Comparison of ENCODE assay signal across 11 mouse cellular contexts in genomic region chrX:99458466-99459200, GRCm38 (mm10). TPM values are rescaled to one million over a fixed set of nuclear protein-coding genes. Genes with fewer than 3 reads are reported as not detected.
A peak's percentile ranks its signal among the peaks of the same experiment; 100 is the strongest.
DNase-seq lines count a peak whose midpoint lies in the region; ATAC-seq lines count a peak whose summit lies in the region.
"Had no signal": no experiment of that assay in that cellular context is flagged by ENCODE, and none has a peak within 500 bp of the region (broad histone marks: within the 10 kb centered on the region; RNA-seq: fewer than 3 reads in every experiment).

No protein-coding gene starts in this region.

- WGBS in heart, embryonic 10.5 days = 31% methylated on average over 10 of the region's 10 CpGs
- 33% methylated on average over 9 of the region's 10 CpGs for WGBS in hindbrain, embryonic 12.5 days
- 27% methylated on average over 10 of the region's 10 CpGs for WGBS in midbrain, embryonic 12.5 days

- peak overlapping the region; percentile 27 for H3K4me3 ChIP-seq in heart, embryonic 10.5 days
- H3K4me3 ChIP-seq in hindbrain, embryonic 12.5 days = no peak overlapping the region
- H3K4me3 ChIP-seq in midbrain, embryonic 12.5 days = no peak overlapping the region
- H3K4me3 ChIP-seq: liver, embryonic 13.5 days had no signal

- no peak overlapping the region for H3K9ac ChIP-seq in hindbrain, embryonic 12.5 days
- H3K9ac ChIP-seq in midbrain, embryonic 12.5 days (replicated peaks) = no peak overlapping the region
- H3K9ac ChIP-seq: liver, embryonic 13.5 days had no signal

- peaks cover 53% of the 10 kb centered on the region; the same call in 1 of the 2 replicates for H3K27me3 ChIP-seq in heart, embryonic 10.5 days (ENCODE audit: insufficient read depth, poor library complexity, severe bottlenecking)
- peaks cover 60% of the 10 kb centered on the region for H3K27me3 ChIP-seq in hindbrain, embryonic 12.5 days
- peaks cover 78% of the 10 kb centered on the region for H3K27me3 ChIP-seq in midbrain, embryonic 12.5 days

- ATAC-seq in hindbrain, embryonic 12.5 days (ENCODE audit: low FRiP score) = peak; percentile 82
- peak; percentile 88 for ATAC-seq in midbrain, embryonic 12.5 days (ENCODE audit: low FRiP score, low read depth)

- no peaks in the 10 kb centered on the region for H3K9me3 ChIP-seq in heart, embryonic 10.5 days
- H3K9me3 ChIP-seq in hindbrain, embryonic 12.5 days (replicated peaks) = no peaks in the 10 kb centered on the region
- H3K9me3 ChIP-seq in midbrain, embryonic 12.5 days = no peaks in the 10 kb centered on the region
- H3K9me3 ChIP-seq: liver, embryonic 13.5 days had no signal

- peaks cover 43% of the 10 kb centered on the region for H3K4me1 ChIP-seq in heart, embryonic 10.5 days
- H3K4me1 ChIP-seq in hindbrain, embryonic 12.5 days = peaks cover 33% of the 10 kb centered on the region
- peaks cover 52% of the 10 kb centered on the region for H3K4me1 ChIP-seq in midbrain, embryonic 12.5 days
- H3K4me1 ChIP-seq: liver, embryonic 13.5 days had no signal

- H3K27ac ChIP-seq in heart, embryonic 10.5 days = peak overlapping the region; percentile 81
- peak overlapping the region; percentile 36 for H3K27ac ChIP-seq in hindbrain, embryonic 12.5 days
- peak overlapping the region; percentile 78 for H3K27ac ChIP-seq in midbrain, embryonic 12.5 days (replicated peaks)
- H3K27ac ChIP-seq: liver, embryonic 13.5 days had no signal

- H3K4me2 ChIP-seq in hindbrain, embryonic 12.5 days (replicated peaks) = no peak overlapping the region; the same call in 1 of the 2 replicates
- H3K4me2 ChIP-seq in midbrain, embryonic 12.5 days (replicated peaks) = peak overlapping the region; percentile 27
- H3K4me2 ChIP-seq: liver, embryonic 13.5 days had no signal

- DNase-seq in heart, embryonic 10.5 days (ENCODE audit: low spot score) = no peak
- no peak for DNase-seq in heart, postnatal 25 days (ENCODE audit: low spot score)
- peak; percentile 7 for DNase-seq in NIH3T3 (ENCODE audit: low read depth)
- no peak for DNase-seq in adrenal gland, postnatal 36 days
- no peak for DNase-seq in spleen, postnatal 14 days (ENCODE audit: low spot score in 2 of 2)
- DNase-seq in gastrocnemius, postnatal 4 days (ENCODE audit: low spot score in 2 of 2) = no peak
- DNase-seq: adrenal gland, postnatal 14 days; B cell, adult 2 months; liver, embryonic 13.5 days had no signal

- intact Hi-C loops in heart, postnatal 25 days (cut with DNase I) = no loop called here

- no peaks in the 10 kb centered on the region for H3K36me3 ChIP-seq in heart, embryonic 10.5 days
- H3K36me3 ChIP-seq in hindbrain, embryonic 12.5 days = no peaks in the 10 kb centered on the region
- no peaks in the 10 kb centered on the region for H3K36me3 ChIP-seq in midbrain, embryonic 12.5 days
- H3K36me3 ChIP-seq: liver, embryonic 13.5 days had no signal

RNA-seq across cellular contexts. Expression of gene Pja1, which starts 12.4 kb away (rescaled TPM):
- polyA plus RNA-seq in heart, embryonic 10.5 days (2016; fragmentation: Nextera tagmentation; extraction: Ambion mirVana) = 111 and 146 TPM in 2 replicates
- 10 to 100 TPM; 23.5 to 24.1 TPM for total RNA-seq in heart, postnatal 25 days (2021)
- 248 and 274 TPM in 2 replicates for polyA plus RNA-seq in hindbrain, embryonic 12.5 days (2016; fragmentation: Nextera tagmentation; extraction: Ambion mirVana)
- 243 and 249 TPM in 2 replicates for polyA plus RNA-seq in midbrain, embryonic 12.5 days (2016; fragmentation: Nextera tagmentation; extraction: Ambion mirVana)
- 100 to 1,000 TPM; 116 to 170 TPM for total RNA-seq in adrenal gland, postnatal 36 days (2021)
- total RNA-seq in gastrocnemius, postnatal 4 days (2021) = 10 to 100 TPM; 59.4 to 67.5 TPM
